Mouse (Mus musculus): ENCODE results near the gene Hist1h3i. TPM values are rescaled to one million over a fixed set of nuclear protein-coding genes. Genes with fewer than 3 reads are reported as not detected.

The Hist1h3i gene
- 252 and 264 TPM in 2 replicates for total RNA-seq (2017)

- ATAC-seq (replicated peaks; ENCODE audit: low read depth, poor library complexity, severe bottlenecking), result peak; percentile 33
Observed at GRCm38 (mm10) chr13:21783255-21783617, at the start of gene Hist1h3i. Gene Hist1h3i (minus strand): TSS chr13:21783370.

- peak; percentile 55 for ATAC-seq (replicated peaks; ENCODE audit: low read depth, poor library complexity, severe bottlenecking)
Observed at GRCm38 (mm10) chr13:21831418-21832394, 48.5 kb upstream of the Hist1h3i start, which contains the start of gene Hist1h4n. Gene Hist1h4n (minus strand): TSS chr13:21832196.

- no peak for ATAC-seq (replicated peaks; ENCODE audit: low read depth, poor library complexity, severe bottlenecking)
Observed at GRCm38 (mm10) chr13:21830344-21830743, 47.2 kb upstream of the Hist1h3i start.

GRCm38 (mm10) chr13:21828511-21828910 lies 45.3 kb upstream of the Hist1h3i start:
- no peak for ATAC-seq (replicated peaks; ENCODE audit: low read depth, poor library complexity, severe bottlenecking)

- peak; percentile 76 for ATAC-seq (replicated peaks; ENCODE audit: low read depth, poor library complexity, severe bottlenecking)
Observed at GRCm38 (mm10) chr13:21820082-21820890, 37.1 kb upstream of the Hist1h3i start.

GRCm38 (mm10) chr13:21812092-21812491 lies 28.9 kb upstream of the Hist1h3i start:
- ATAC-seq (replicated peaks; ENCODE audit: low read depth, poor library complexity, severe bottlenecking), result peak; percentile 36

- ATAC-seq (replicated peaks; ENCODE audit: low read depth, poor library complexity, severe bottlenecking), result peak; percentile 52
Observed at GRCm38 (mm10) chr13:21811539-21811938, 28.4 kb upstream of the Hist1h3i start, which contains the start of gene Hist1h4m. Gene Hist1h4m (plus strand): TSS chr13:21811746.

- peak; percentile 16 for ATAC-seq (replicated peaks; ENCODE audit: low read depth, poor library complexity, severe bottlenecking)
Observed at GRCm38 (mm10) chr13:21811074-21811473, 27.9 kb upstream of the Hist1h3i start.

- peak; percentile 78 for ATAC-seq (replicated peaks; ENCODE audit: low read depth, poor library complexity, severe bottlenecking)
Observed at GRCm38 (mm10) chr13:21810073-21810472, 26.9 kb upstream of the Hist1h3i start, which contains the start of the genes Hist1h2bq and Hist1h2ao. Gene Hist1h2bq (minus strand): TSS chr13:21810197. Gene Hist1h2ao (plus strand): TSS chr13:21810465.

- peak; percentile 94 for ATAC-seq (replicated peaks; ENCODE audit: low read depth, poor library complexity, severe bottlenecking)
Observed at GRCm38 (mm10) chr13:21803058-21803457, 19.9 kb upstream of the Hist1h3i start.

GRCm38 (mm10) chr13:21797163-21797562 lies 14.0 kb upstream of the Hist1h3i start:
- peak; percentile 98 for ATAC-seq (replicated peaks; ENCODE audit: low read depth, poor library complexity, severe bottlenecking)

- no peak for ATAC-seq (replicated peaks; ENCODE audit: low read depth, poor library complexity, severe bottlenecking)
Observed at GRCm38 (mm10) chr13:21795584-21795983, 12.4 kb upstream of the Hist1h3i start.

- ATAC-seq (replicated peaks; ENCODE audit: low read depth, poor library complexity, severe bottlenecking), result no peak
Observed at GRCm38 (mm10) chr13:21790601-21791283, 7.6 kb upstream of the Hist1h3i start.

- no peak for ATAC-seq (replicated peaks; ENCODE audit: low read depth, poor library complexity, severe bottlenecking)
Observed at GRCm38 (mm10) chr13:21789925-21790324, 6.8 kb upstream of the Hist1h3i start.

GRCm38 (mm10) chr13:21787760-21788593 lies 4.8 kb upstream of the Hist1h3i start:
- ATAC-seq (replicated peaks; ENCODE audit: low read depth, poor library complexity, severe bottlenecking), result no peak

- ATAC-seq (replicated peaks; ENCODE audit: low read depth, poor library complexity, severe bottlenecking), result peak; percentile 86
Observed at GRCm38 (mm10) chr13:21786899-21787629, 3.9 kb upstream of the Hist1h3i start, which contains the start of the genes Hist1h2an and Hist1h2bp. Gene Hist1h2an (minus strand): TSS chr13:21787218. Gene Hist1h2bp (plus strand): TSS chr13:21787461.

GRCm38 (mm10) chr13:21786189-21786898 lies 3.2 kb upstream of the Hist1h3i start:
- ATAC-seq (replicated peaks; ENCODE audit: low read depth, poor library complexity, severe bottlenecking), result no peak

GRCm38 (mm10) chr13:21784311-21784710 lies 1.1 kb upstream of the Hist1h3i start:
- no peak for ATAC-seq (replicated peaks; ENCODE audit: low read depth, poor library complexity, severe bottlenecking)

Data from common myeloid progenitor, adult 5-6 weeks (primary cell).